Mouse (Mus musculus) stomach, postnatal 0 days (tissue): ENCODE data around the gene Cers5. TPM values are rescaled to one million over a fixed set of nuclear protein-coding genes. Genes with fewer than 3 reads are reported as not detected.

ENCODE experiments used
- ATAC-seq: fragments of 200-750 bp; cut with Nextera tagmentation; 2 replicates; pipeline ENCODE4 v1.8.0; 2017; ENCODE audit not compliant: low FRiP score, low TSS enrichment
- DNase-seq: peaks from one replicate; pipeline ENCODE4 v3.0.0-alpha.2; 2016; ENCODE audit warnings: low spot score
- H3K27ac ChIP-seq: fragments of 300-500 bp; sonication (generic); replicated peaks from 2 replicates; pipeline ENCODE4 v1.5.1; 2014; ENCODE audit warnings: mild to moderate bottlenecking, control low read depth
- H3K27me3 ChIP-seq: fragments of 300-500 bp; sonication (generic); 2 replicates; pipeline ENCODE4 v1.6.1; 2014; ENCODE audit warnings: low read length; ENCODE audit not compliant: control insufficient read depth, insufficient read depth
- H3K36me3 ChIP-seq: fragments of 300-500 bp; sonication (generic); 2 replicates; pipeline ENCODE4 v1.6.1; 2014; ENCODE audit warnings: low read length, mixed read lengths; ENCODE audit not compliant: control insufficient read depth, insufficient read depth
- H3K4me1 ChIP-seq: fragments of 300-500 bp; sonication (generic); replicated peaks from 2 replicates; pipeline ENCODE4 v1.6.1; 2014; ENCODE audit warnings: antibody characterized with exemption; ENCODE audit not compliant: control insufficient read depth, insufficient read depth
- H3K4me2 ChIP-seq: fragments of 300-500 bp; sonication (generic); replicated peaks from 2 replicates; pipeline ENCODE4 v1.6.1; 2014; ENCODE audit warnings: low read depth, mild to moderate bottlenecking, control low read depth, moderate library complexity
- H3K4me3 ChIP-seq: fragments of 300-500 bp; sonication (generic); 2 replicates; pipeline ENCODE4 v1.5.1; 2014; ENCODE audit warnings: low read depth, low read length, control low read depth
- H3K9ac ChIP-seq: fragments of 300-500 bp; sonication (generic); 2 replicates; pipeline ENCODE4 v1.6.1; 2014; ENCODE audit warnings: mild to moderate bottlenecking, low read length, control low read depth, mixed read lengths
- H3K9me3 ChIP-seq: fragments of 300-500 bp; sonication (generic); 2 replicates; pipeline ENCODE4 v1.6.1; 2016; ENCODE audit warnings: low read length; ENCODE audit not compliant: control insufficient read depth
- CTCF ChIP-seq: IDR thresholded peaks from 2 replicates; pipeline ENCODE4 v1.5.1; 2016; ENCODE audit warnings: antibody characterized with exemption, low read depth, mild to moderate bottlenecking, moderate library complexity
- EP300 ChIP-seq: optimal IDR thresholded peaks from 2 replicates; pipeline ENCODE3; 2016; ENCODE audit warnings: antibody characterized with exemption
- WGBS: fragments of 180-500 bp; shearing (Covaris S2); extraction: QIAGEN DNeasy Blood & Tissue Kit; methylation state at CpG from one replicate; pipeline ENCODE4 v1.1.7; 2014; 5-methylcytosine and 5-hydroxymethylcytosine counted together
- polyA plus RNA-seq: library from polyadenylated mRNA; unstranded; fragments of >200 nt; fragmentation: Nextera tagmentation; extraction: Ambion mirVana; gene quantifications from 2 replicates; pipeline ENCODE4 v1.2.1, GENCODE M21; 2015

The Cers5 gene
- polyA plus RNA-seq, 1 experiment from 2014 or later, result 32.2 TPM

- TF ChIP-seq EP300 (no peak), CTCF (no peak)
- 63% methylated on average over 24 of the region's 24 CpGs for WGBS
- Histone ChIP-seq H3K4me1 (peaks cover 6% of the 10 kb centered on the region; the same call in 1 of the 2 replicates), H3K4me2 (no peak overlapping the region), H3K27me3 (no peaks in the 10 kb centered on the region), H3K9ac (no peak overlapping the region), H3K9me3 (no peaks in the 10 kb centered on the region), H3K27ac (peak overlapping the region; percentile 77), H3K4me3 (no peak overlapping the region), H3K36me3 (no peaks in the 10 kb centered on the region)
- ATAC-seq, result no peak; the same call in 1 of the 2 replicates
- DNase-seq, result no peak
These were observed 42.0 kb upstream of the Cers5 start for GRCm38 (mm10) chr15:99814554-99815260.

- H3K9ac ChIP-seq, result no peak overlapping the region
- no peaks in the 10 kb centered on the region for H3K9me3 ChIP-seq
- no peak overlapping the region for H3K27ac ChIP-seq
- H3K4me2 ChIP-seq, result no peak overlapping the region
- peaks cover 6% of the 10 kb centered on the region; the same call in 1 of the 2 replicates for H3K4me1 ChIP-seq
- DNase-seq, result no peak
- no peaks in the 10 kb centered on the region for H3K27me3 ChIP-seq
- ATAC-seq, result no peak
- WGBS, result 93% methylated on average over 6 of the region's 6 CpGs
- no peak overlapping the region for H3K4me3 ChIP-seq
- TF ChIP-seq EP300 (no peak), CTCF (no peak)
- H3K36me3 ChIP-seq, result no peaks in the 10 kb centered on the region
These were observed 41.0 kb upstream of the Cers5 start for GRCm38 (mm10) chr15:99813639-99814038.

DNA sequence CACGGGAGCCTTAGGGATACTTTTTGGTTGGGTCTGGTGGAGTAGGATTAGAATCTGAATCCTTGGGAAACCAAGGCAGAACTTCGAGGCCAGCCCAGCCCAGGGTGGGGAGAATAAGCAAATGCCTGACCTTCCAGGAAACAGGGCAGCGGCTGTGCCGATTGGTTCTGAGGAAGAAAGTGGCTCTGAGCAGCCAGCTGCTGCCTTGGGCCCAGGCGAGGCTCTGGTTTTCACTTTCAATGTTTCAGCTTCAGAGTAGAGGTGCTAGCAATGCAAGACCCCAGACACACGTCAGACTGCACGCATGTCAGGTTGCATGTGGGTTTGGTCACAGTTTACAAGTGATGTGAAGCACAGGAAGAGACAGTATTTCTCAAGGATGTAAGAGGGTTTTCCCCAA is 39.4 kb upstream of the Cers5 start:
- Histone ChIP-seq H3K9ac (no peak overlapping the region), H3K4me1 (peaks cover 6% of the 10 kb centered on the region; the same call in 1 of the 2 replicates), H3K4me3 (no peak overlapping the region), H3K27me3 (no peaks in the 10 kb centered on the region), H3K36me3 (no peaks in the 10 kb centered on the region), H3K27ac (peak overlapping the region; percentile 73; the same call in 1 of the 2 replicates), H3K9me3 (no peaks in the 10 kb centered on the region), H3K4me2 (no peak overlapping the region)
- TF ChIP-seq EP300, result no peak
- TF ChIP-seq CTCF, result no peak
- ATAC-seq, result no peak
- DNase-seq, result no peak
- 35% methylated on average over 7 of the region's 7 CpGs for WGBS

GRCm38 (mm10) chr15:99807776-99808735 is 35.4 kb upstream of the Cers5 start:
- Histone ChIP-seq H3K27me3 (no peaks in the 10 kb centered on the region), H3K9ac (no peak overlapping the region), H3K4me2 (no peak overlapping the region), H3K27ac (peak overlapping the region; percentile 58; the same call in 1 of the 2 replicates), H3K9me3 (no peaks in the 10 kb centered on the region), H3K4me3 (no peak overlapping the region), H3K4me1 (peaks cover 6% of the 10 kb centered on the region; the same call in 1 of the 2 replicates), H3K36me3 (peaks cover 14% of the 10 kb centered on the region)
- TF ChIP-seq EP300, result no peak
- TF ChIP-seq CTCF, result no peak
- 66% methylated on average over 21 of the region's 21 CpGs for WGBS
- DNase-seq (no peak), ATAC-seq (no peak)

DNA sequence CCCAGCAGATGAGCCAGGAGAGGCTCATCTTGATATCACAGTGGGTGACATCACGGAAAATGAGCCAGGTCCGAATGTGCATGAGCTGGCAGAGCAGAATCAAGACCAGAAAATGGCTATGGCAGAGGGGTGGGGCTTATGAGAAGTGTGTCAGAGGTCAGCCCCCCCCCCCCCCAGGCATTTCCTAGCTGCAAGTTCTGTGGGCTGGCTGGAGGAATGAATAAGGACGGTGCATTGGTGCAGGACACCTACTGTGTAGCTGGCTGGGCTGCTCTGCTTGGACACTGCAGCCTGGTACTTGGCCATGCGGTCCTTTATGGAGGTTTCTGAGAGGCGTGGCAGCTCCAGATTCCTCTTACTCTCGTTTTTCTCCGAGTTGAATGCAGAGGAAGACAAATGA is 33.5 kb upstream of the Cers5 start:
- H3K4me2 ChIP-seq, result no peak overlapping the region
- ATAC-seq (no peak), DNase-seq (no peak)
- WGBS, result 50% methylated on average over 7 of the region's 7 CpGs
- no peak overlapping the region for H3K27ac ChIP-seq
- H3K36me3 ChIP-seq, result peaks cover 17% of the 10 kb centered on the region
- H3K4me1 ChIP-seq, result no peaks in the 10 kb centered on the region
- no peak overlapping the region for H3K4me3 ChIP-seq
- H3K27me3 ChIP-seq, result no peaks in the 10 kb centered on the region
- no peak overlapping the region for H3K9ac ChIP-seq
- TF ChIP-seq EP300, result no peak
- no peak for TF ChIP-seq CTCF
- H3K9me3 ChIP-seq, result no peaks in the 10 kb centered on the region
